Mouse (Mus musculus): Measurements from ENCODE around the gene Gdf15. TPM values are rescaled to one million over a fixed set of nuclear protein-coding genes. Genes with fewer than 3 reads are reported as not detected.

The Gdf15 gene
- polyA plus RNA-seq, 1 experiment from 2014 or later = 0.15 TPM

DNA sequence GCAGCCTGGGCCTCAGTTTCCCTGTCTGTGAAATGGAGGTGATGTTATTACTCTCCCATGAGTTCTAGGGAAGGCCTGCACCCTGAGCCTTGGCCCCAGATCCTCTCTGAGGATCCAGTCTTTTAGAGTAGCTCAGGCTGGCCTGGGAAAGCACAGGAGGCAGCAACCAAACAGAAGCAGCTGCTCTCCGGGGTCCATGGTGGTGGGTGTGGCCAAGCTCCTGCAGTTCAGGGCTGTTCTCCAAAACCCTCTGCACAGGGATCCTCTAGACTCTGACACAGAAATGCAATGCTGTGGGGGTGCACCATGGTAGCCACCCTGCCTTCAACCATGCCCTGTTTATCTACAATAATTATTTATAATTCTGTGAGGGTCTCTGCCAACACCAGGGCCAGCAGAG is 18.5 kb downstream of the Gdf15 start:
- Histone ChIP-seq H3K36me3 (no peaks in the 10 kb centered on the region), H3K4me1 (replicated peaks) (peaks cover 34% of the 10 kb centered on the region), H3K27me3 (no peaks in the 10 kb centered on the region), H3K9me3 (no peaks in the 10 kb centered on the region), H3K27ac (no peak overlapping the region), H3K9ac (replicated peaks) (no peak overlapping the region), H3K4me3 (replicated peaks) (no peak overlapping the region), H3K4me2 (no peak overlapping the region)
- WGBS = 9% methylated on average over 1 of the region's 1 CpGs
- ATAC-seq (ENCODE audit: insufficient number of reproducible peaks, insufficient read depth, low FRiP score, low TSS enrichment, low read depth) = no peak

DNA sequence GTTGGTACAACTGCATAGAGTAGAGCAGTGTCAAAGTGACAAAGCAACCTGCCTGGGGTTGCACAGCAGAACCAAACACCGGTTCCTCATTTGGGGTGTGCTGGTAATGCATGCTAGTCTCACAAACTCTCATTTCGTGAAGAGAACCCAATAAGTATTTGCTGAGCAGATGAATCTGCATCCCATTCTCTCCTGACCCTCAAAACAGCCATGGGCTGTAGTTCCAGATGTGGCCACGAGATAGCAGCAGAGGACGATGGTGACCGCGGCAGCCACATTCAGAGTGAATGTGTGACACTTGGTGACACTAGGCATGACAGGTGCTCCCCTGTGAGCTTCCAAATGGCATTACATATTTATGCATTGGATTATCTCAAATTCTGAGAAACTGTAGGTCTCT is 20.4 kb downstream of the Gdf15 start:
- ATAC-seq (ENCODE audit: insufficient number of reproducible peaks, insufficient read depth, low FRiP score, low TSS enrichment, low read depth) = no peak
- H3K36me3 ChIP-seq = no peaks in the 10 kb centered on the region
- H3K27me3 ChIP-seq = no peaks in the 10 kb centered on the region
- under 1% methylated on average over 6 of the region's 6 CpGs for WGBS
- peak overlapping the region; percentile 73 for H3K27ac ChIP-seq
- peak overlapping the region; percentile 81 for H3K4me3 ChIP-seq (replicated peaks)
- peaks cover 38% of the 10 kb centered on the region for H3K4me1 ChIP-seq (replicated peaks)
- H3K9ac ChIP-seq (replicated peaks) = peak overlapping the region; percentile 61
- H3K9me3 ChIP-seq = no peaks in the 10 kb centered on the region
- peak overlapping the region; percentile 95 for H3K4me2 ChIP-seq

DNA sequence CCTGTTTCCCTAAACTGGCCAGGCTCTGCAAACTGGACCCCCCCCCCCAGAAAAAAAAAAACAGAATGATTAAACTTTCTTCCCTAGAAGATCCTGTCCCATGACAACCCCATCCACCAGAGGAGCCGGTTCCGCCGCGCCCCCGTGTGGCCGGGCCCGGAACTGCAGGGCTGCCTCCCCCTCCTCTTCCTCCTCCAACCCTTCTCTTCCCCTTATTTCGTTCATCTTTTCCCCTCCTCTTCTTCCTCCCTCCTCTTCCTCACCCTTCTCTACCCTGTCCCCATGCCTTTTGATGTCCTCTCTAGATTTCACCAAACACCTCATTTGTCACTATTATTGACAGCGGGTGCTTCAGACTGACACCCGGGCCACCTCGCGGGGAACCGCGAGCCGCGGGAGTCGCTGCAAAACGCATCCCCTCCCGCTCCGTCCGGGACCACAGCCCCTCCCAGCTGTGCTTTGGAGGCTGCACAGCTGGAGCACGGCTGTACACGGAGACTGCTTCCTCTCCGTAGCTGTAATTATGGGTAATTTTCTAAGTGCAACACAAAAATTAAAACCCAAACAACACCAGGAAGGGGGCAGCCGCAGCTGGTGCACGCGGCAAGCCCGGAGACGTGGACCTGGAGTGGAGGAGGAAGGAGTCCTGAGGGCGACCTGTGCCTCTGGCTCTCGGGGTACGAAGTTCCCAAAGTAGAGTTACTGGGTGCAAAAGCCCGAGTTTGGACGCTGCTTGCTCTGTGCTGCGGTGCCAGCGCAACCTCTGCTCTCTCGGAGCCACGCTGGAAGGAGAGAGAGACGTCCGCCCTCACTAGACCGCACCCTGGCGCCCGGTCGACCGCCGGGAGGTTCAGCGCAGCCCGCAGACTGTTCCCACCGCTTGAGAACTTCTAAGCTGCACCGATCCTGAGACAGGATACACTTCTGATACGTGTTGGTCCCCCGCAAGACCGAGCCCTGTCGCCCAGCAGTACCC is 21.2 kb downstream of the Gdf15 start:
- Histone ChIP-seq H3K9me3 (no peaks in the 10 kb centered on the region), H3K27me3 (no peaks in the 10 kb centered on the region), H3K9ac (replicated peaks) (peak overlapping the region; percentile 61), H3K4me1 (replicated peaks) (peaks cover 46% of the 10 kb centered on the region), H3K36me3 (no peaks in the 10 kb centered on the region), H3K4me2 (peak overlapping the region; percentile 95), H3K4me3 (replicated peaks) (peak overlapping the region; percentile 81), H3K27ac (peak overlapping the region; percentile 99)
- under 1% methylated on average over 54 of the region's 54 CpGs for WGBS
- ATAC-seq (ENCODE audit: insufficient number of reproducible peaks, insufficient read depth, low FRiP score, low TSS enrichment, low read depth) = no peak

DNA sequence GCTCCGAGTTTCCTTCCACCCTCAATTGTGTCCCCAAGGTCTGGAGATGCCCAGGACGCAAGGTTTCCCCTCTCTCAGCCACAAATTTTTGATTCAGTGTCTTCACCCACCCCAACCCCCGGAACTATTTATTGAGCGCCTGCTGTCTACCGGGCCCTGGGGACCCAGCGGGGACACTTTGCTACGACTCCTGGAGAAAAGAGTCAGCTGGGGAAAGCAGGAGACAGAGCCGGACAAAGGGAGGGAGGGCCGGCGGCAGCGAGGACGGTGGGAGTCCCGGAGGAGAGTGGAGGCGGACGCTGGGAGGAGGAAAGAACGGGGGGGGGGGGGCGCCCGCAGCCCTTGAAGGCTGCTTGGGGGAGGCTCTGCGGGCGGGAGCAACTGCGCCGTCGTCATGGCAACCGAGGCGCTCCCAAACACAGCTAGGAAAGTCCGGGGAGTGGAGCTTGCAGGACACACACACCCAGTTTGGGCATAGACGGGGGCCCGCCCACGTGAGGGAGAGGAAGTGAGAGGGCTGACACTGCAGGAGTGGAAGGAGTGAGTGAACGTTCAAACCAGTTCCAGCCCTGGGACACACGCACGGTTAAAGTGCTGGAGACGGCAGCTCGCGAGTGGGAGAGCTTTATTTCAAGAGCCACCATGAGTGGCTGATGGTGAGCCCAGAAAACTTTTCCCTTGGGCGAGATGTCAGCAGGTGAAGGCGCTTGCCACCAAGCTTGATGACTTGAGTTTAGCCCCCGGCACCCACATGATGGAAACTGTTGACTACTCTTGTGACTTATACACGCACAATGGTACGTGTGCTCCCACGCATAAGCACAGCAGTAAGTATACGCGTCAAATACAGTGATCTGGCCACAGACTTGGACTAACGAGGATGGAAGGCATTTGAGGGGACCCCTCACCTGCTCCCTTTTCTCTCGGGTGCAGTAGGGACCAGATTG is 22.1 kb downstream of the Gdf15 start:
- Histone ChIP-seq H3K4me1 (replicated peaks) (peaks cover 52% of the 10 kb centered on the region), H3K4me3 (replicated peaks) (peak overlapping the region; percentile 81), H3K27me3 (no peaks in the 10 kb centered on the region), H3K9ac (replicated peaks) (peak overlapping the region; percentile 77), H3K36me3 (no peaks in the 10 kb centered on the region), H3K27ac (peak overlapping the region; percentile 99), H3K4me2 (peak overlapping the region; percentile 95), H3K9me3 (no peaks in the 10 kb centered on the region)
- ATAC-seq (ENCODE audit: insufficient number of reproducible peaks, insufficient read depth, low FRiP score, low TSS enrichment, low read depth) = peak; percentile 32
- under 1% methylated on average over 43 of the region's 45 CpGs for WGBS

DNA sequence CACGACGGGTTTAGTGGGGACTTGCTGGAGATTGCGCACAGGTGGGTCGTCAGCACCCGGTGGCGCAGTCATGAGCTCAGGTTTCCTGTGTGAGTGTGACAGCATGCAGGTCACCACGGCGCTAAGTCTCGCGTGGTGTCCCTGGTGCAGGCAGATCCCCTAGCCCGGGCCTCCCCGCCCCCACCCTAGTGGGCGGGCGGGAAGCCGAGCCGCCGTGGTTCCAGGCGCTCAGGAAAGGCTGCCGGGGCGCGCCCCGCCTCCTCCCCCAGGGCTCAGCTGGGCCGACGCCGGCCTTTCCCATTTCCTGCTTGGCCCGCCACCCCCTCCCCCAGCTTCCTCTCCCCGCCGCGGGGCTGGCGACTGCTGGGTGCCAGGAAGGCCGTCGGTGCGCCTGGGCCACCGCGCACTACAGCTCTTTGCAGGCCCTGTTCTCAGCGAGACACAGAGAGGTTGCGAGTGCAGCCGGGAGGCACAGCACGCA is 22.8 kb downstream of the Gdf15 start:
- 2% methylated on average over 39 of the region's 39 CpGs for WGBS
- peak overlapping the region; percentile 81 for H3K4me3 ChIP-seq (replicated peaks)

DNA sequence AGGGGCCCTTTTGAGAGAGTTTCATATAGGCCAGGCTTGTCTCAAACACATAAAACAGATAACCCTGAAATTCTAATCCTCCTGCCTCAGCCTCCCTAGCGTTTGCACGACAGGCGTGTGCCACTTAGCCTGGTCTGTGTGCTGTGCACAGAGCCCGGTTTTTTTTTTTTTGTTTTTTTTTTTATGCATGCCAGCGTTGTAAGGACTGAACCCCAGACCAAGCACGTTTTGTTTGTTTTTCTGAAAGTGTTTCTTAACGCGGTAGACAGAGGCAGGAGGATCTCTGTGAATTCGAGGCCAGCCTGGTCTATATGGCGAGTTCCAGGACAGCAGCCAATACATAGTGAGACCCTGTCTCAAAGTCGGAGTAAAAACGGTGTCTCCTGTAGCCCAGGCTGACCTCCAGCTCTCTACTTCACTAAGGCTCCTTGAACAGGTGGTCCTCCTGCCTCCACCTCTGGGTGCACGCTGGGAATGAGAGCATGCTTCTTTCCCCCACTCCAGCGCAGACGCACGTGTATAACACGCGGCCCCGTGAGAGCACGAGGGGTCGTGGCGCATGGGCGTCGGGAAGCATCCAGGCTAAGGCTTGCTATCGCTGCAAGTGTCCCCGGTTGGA is 23.4 kb downstream of the Gdf15 start, which contains the start of gene Ssbp4:
Gene Ssbp4 (minus strand): TSS at position 124 of the 619 bp plus-strand sequence.
- Histone ChIP-seq H3K4me3 (replicated peaks) (peak within 1 kb of the TSS; percentile 81), H3K27me3 (no peaks in the 10 kb centered on the region), H3K9ac (replicated peaks) (peak within 1 kb of the TSS; percentile 90), H3K4me2 (peak within 1 kb of the TSS; percentile 95), H3K4me1 (replicated peaks) (peaks cover 52% of the 10 kb centered on the region), H3K9me3 (no peaks in the 10 kb centered on the region), H3K36me3 (0 out of 2 replicates have a peak, but pooled peaks cover 2% of the 10 kb centered on the region), H3K27ac (peak within 1 kb of the TSS; percentile 99)
- peak; percentile 3; the same call in 1 of the 2 replicates for ATAC-seq (ENCODE audit: insufficient number of reproducible peaks, insufficient read depth, low FRiP score, low TSS enrichment, low read depth)
- WGBS = 5% methylated on average over 26 of the region's 26 CpGs

More for the DNA sequence above, 22.8 kb downstream of the Gdf15 start:
- Histone ChIP-seq H3K36me3 (no peaks in the 10 kb centered on the region), H3K27me3 (no peaks in the 10 kb centered on the region), H3K27ac (peak overlapping the region; percentile 99), H3K4me2 (peak overlapping the region; percentile 95), H3K9me3 (no peaks in the 10 kb centered on the region), H3K4me1 (replicated peaks) (peaks cover 52% of the 10 kb centered on the region), H3K9ac (replicated peaks) (peak overlapping the region; percentile 77)
- peak; percentile 63 for ATAC-seq (ENCODE audit: insufficient number of reproducible peaks, insufficient read depth, low FRiP score, low TSS enrichment, low read depth)

DNA sequence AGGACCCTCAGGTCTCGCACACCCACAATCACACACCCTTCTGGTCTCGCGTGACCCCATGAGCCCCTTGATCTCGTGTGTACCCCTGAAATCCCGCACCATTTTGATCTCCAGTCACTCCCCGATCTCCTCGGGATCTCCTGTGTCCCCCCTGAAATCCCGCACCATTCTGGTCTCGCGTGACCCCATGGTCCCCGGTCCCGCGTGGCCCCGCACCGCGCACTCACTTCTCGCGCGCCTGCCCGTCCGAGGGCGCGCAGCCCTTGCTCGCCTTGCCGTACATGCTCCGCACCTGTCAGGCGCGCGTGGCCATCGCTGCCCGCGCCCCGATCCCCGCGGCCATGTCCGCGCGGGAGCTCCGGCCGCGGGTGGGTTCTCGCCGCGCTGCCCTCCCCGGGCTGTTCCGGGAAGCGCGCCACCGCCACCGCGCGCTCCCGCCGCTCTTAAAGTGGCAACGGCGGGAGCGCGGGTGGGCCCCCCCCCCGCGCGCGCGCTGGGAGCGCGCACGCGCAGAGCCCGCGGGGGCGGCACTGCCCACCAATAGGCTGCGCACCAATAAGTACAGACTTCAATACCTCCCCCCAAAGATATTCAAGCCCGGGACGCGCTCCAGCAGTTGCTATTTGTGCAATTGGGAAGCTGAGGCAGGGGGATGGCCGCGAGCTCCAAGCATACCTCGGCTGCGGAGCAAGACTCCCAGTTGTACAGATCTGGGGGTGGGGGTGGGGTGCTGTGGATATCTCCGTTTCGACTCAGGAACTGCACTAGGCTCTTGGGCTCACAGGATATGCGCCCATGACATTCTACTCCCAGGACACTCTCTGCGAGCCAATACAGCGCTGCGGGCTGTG is 24.1 kb downstream of the Gdf15 start:
- peak overlapping the region; percentile 95 for H3K4me2 ChIP-seq
- ATAC-seq (ENCODE audit: insufficient number of reproducible peaks, insufficient read depth, low FRiP score, low TSS enrichment, low read depth) = no peak
- no peaks in the 10 kb centered on the region; the same call in 1 of the 2 replicates for H3K9me3 ChIP-seq
- peaks cover 52% of the 10 kb centered on the region for H3K4me1 ChIP-seq (replicated peaks)
- H3K9ac ChIP-seq (replicated peaks) = peak overlapping the region; percentile 90
- 1% methylated on average over 84 of the region's 84 CpGs for WGBS
- H3K36me3 ChIP-seq = peaks cover 10% of the 10 kb centered on the region; the same call in 1 of the 2 replicates
- H3K27me3 ChIP-seq = no peaks in the 10 kb centered on the region
- peak overlapping the region; percentile 81 for H3K4me3 ChIP-seq (replicated peaks)
- peak overlapping the region; percentile 99 for H3K27ac ChIP-seq

DNA sequence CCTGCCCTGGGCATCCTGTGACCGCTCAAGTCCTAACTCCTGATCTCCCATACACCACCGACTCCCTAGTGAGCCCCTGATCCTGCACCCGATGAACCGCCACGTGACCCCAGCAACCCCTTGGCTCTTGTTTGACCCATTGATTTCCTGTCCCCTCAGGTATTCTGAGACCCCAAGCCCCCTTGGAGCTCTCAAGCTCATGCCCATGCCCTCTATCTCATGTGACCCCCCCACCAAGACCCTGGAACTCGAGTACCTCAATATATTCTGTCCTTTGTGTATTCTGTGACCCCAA is 24.7 kb downstream of the Gdf15 start:
- Histone ChIP-seq H3K4me3 (replicated peaks) (peak overlapping the region; percentile 81), H3K4me2 (peak overlapping the region; percentile 95), H3K4me1 (replicated peaks) (peaks cover 52% of the 10 kb centered on the region), H3K27ac (peak overlapping the region; percentile 99), H3K9ac (replicated peaks) (peak overlapping the region; percentile 90), H3K9me3 (no peaks in the 10 kb centered on the region; the same call in 1 of the 2 replicates), H3K36me3 (peaks cover 15% of the 10 kb centered on the region), H3K27me3 (no peaks in the 10 kb centered on the region)
- WGBS = 19% methylated on average over 6 of the region's 6 CpGs
- no peak for ATAC-seq (ENCODE audit: insufficient number of reproducible peaks, insufficient read depth, low FRiP score, low TSS enrichment, low read depth)

DNA sequence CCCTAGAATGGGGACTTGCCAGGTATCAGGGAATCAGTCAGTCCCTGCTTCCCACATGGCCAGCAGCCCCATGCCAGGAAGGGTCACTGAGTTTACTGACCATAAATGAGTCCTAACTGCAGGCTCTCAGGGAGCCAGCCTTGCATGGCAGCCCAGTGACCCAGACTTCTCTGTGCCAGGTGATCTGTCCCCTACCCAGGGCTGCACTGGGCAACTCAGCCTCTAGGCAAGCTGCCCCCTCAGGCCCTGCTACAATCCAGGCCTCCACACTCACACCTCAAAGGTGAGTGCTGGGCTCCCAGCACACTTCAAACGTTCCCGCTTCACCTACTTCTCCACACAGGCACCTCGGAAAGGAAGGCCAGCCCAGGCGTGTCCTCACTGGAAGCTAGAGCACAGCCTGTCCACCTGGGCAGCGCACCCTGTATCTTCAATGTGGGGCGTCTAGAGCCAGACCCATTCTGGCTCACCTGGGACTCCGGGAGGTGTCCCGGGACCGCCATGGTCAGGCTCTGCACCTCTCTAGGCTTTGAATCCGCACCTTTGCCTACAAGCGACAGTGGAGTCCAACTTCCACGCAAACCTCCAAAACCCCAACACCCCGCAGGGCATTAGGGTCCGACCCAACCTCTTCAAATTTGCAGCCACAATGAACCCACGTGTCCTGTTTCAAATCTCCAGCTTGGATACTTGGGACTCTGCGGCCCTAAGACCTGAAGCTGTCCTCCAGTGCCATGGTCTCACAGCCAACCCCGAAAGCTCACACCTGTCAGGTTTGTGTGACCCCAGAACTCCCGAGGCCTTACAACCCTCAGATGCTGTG is 25.3 kb downstream of the Gdf15 start:
- Histone ChIP-seq H3K9me3 (no peaks in the 10 kb centered on the region; the same call in 1 of the 2 replicates), H3K36me3 (peaks cover 21% of the 10 kb centered on the region), H3K27me3 (no peaks in the 10 kb centered on the region), H3K4me1 (replicated peaks) (peaks cover 52% of the 10 kb centered on the region), H3K4me3 (replicated peaks) (peak overlapping the region; percentile 81), H3K27ac (peak overlapping the region; percentile 99), H3K4me2 (peak overlapping the region; percentile 95), H3K9ac (replicated peaks) (peak overlapping the region; percentile 90)
- ATAC-seq (ENCODE audit: insufficient number of reproducible peaks, insufficient read depth, low FRiP score, low TSS enrichment, low read depth) = no peak
- WGBS = 58% methylated on average over 18 of the region's 18 CpGs
